Mouse (Mus musculus): ENCODE results near the gene Mpv17.

Mpv17 gene

DNA sequence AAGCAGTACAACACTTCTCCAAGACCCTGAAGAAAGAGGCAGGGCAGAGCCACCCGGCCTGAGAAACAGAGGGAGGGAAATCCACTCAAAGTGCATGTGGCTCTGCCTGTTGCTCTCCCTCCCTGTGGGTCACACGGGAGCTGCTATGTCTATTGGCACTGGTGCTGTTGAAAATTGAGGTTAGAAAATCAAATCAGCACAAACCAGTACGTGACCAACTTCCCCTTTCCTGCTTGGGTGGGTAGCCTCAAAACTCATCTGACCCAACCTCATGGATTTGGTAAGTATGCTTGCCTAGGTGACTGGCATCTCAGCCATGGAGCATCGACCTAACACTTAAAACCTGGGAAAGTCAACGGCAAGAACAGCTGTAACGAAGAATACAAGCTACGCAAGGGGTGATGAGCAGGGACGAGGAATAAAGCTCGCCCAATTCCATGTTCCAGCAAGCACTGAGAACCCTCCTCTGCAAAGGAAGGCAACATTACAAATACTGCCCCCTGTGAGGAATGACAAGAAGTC is 48.2 kb downstream of the Mpv17 start, which contains the start of gene Dnajc5g:
Dnajc5g (plus strand) TSS at position 472 of the 522 bp plus-strand sequence.
- no peak for DNase-seq (ENCODE audit: low spot score in 2 of 2)

DNA sequence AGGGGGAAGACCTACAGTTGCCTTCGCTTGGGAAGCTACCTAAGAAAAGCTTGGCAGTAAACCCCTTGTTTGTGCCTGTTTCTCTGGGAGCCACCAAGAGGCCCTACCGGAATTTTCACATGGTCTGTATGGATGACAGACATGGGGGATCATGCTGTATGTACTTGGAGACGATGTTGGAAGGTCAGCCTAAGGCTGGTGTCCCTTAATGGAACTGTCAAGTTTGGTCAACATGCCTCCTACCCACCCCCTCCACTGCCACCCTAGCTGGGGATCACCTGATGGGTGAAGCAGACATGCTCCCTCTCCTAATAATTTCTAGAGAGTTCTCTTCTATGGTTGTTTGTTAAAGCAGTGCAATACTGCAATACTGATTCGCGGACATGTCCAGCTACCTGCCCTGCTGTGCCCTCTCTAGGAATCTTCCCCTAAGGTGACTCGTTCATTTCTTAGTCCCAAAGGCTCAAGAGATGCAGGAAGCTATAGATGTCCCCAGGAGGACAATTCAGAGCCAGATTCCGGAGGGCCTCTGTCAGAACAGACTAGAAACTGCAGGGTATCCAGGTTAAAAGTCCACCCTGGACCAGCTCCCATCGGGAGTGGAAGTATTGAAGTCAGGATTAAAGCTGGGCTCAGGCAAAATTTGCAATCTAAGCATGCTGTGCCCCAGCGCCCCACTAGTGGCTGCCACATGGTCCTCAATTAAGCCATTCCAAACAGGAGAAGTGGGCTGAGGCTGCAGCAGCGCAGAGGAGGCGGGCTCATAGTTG is 58.2 kb downstream of the Mpv17 start:
- DNase-seq (ENCODE audit: low spot score in 2 of 2) = no peak

GRCm38 (mm10) chr5:31094799-31095691 is 59.0 kb downstream of the Mpv17 start:
- DNase-seq (ENCODE audit: low spot score in 2 of 2) = no peak

DNA sequence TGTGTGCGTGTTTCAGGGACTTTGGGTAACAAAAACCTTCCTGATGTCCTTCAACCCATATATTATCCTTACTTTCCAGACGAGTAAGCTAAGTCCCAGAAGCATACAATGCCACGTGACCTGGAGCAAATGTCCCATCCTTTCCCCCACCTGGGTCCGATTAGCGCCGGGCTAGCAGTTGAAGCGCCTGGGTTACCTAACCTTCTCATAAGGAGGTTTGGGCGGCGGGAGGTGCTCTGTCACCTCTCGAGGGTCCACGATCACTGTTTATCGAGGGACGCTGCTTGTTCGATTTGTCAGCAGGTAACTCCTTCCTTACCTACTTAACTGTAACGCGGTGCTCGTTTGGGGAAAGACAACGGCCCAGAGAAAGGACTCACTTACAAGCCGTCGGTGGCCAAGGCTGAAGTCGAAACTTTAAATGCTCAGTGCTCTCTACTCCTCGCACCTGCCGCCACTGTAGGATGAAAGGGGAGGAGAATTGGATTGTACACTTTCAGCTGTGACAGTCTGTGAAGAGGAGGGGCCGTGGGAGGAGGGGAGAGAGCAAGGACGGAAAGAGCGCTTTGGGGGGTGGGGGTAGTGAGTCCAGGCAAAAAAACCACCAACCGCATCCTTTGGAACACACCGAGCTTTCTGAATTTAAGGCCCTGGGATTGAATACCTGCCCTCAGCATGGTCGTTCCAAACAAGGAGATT is 59.8 kb downstream of the Mpv17 start:
- no peak for DNase-seq (ENCODE audit: low spot score in 2 of 2)

- DNase-seq (ENCODE audit: low spot score in 2 of 2) = peak in 1 of 2 experiments; percentile 38
Measured at GRCm38 (mm10) chr5:31093151-31094041, 60.7 kb downstream of the Mpv17 start.

- no peak for DNase-seq (ENCODE audit: low spot score in 2 of 2)
Measured at GRCm38 (mm10) chr5:31092231-31092975, 61.6 kb downstream of the Mpv17 start.
